Mouse (Mus musculus) c-Kit-negative CD71-positive TER-119-positive erythroid progenitor cells, embryonic 14.5 days (primary cell): ENCODE measurements around the gene Gab3.
"Not testable (repeated sequence)": the region's sequence is repeated elsewhere in the genome, so short reads cannot be mapped to it uniquely, and the experiment has no call there.

ENCODE experiments used
- DNase-seq: peaks from one replicate; pipeline ENCODE4 v3.0.0-alpha.2; 2013; ENCODE audit warnings: low read depth, low spot score

Gene Gab3

GRCm38 (mm10) chrX:75035162-75035561 is 50.1 kb downstream of the Gab3 start:
- no peak for DNase-seq

DNA sequence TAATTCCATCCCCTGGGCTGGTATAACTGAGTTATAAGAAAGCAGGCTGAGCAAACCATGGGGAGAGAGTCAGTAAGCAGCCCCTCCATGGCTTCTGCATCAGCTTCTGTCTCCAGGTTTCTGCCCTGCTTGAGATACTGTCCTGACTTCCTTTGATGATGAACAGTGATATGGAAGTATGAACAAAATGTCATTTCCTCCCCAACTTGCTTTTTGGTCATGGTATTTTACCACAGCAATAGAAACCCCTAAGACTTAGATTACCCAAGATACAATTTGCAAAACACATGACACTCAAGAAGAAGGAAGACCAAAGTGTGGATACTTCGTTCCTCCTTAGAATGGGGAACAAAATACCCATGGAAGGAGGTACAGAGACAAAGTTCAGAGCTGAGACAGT is 51.2 kb downstream of the Gab3 start:
- not testable (repeated sequence) for DNase-seq

DNA sequence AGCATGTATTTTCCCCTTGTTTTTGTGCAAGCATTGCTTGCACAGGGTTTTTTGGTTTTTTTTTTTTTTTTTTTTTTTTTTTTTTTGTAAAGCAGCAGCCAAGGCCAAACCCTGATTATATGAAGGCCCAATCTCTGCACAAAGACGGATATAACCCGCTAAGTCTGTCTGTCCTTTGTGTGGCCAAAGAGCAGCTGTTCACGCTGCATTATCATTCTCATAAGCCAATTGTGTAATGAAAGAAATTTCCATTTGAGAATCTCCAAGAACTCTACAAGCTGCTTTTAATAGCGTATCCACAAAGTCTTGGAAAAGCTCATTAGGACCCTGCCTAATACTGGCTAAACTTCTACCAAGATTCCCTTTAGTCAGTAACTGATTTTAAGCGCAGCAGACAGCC is 101.5 kb downstream of the Gab3 start:
- no peak for DNase-seq

DNA sequence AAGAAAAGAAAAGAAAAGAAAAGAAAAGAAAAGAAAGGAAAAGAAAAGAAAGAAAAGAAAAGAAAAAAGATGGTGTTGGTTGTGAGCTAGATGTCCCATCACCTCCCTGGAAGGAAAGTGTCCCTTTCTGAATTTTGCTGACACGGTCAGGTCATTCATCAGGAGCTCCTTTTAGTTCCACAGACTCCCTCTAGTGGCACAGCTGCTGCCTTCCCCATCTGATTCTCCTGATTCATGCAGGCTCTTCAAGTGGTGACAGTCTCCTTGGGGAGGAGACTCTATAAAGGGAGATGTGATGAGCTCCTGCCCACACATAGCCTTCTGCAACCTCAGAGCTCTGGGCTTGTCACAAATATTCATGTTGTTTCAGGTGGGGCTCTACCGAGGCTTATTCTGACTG is 122.4 kb downstream of the Gab3 start:
- not testable (repeated sequence) for DNase-seq

- not testable (repeated sequence) for DNase-seq
Measured at GRCm38 (mm10) chrX:74959161-74959560, 126.1 kb downstream of the Gab3 start.
